Comparison of ENCODE assay signal across 8 mouse cellular contexts in the genomic region with DNA sequence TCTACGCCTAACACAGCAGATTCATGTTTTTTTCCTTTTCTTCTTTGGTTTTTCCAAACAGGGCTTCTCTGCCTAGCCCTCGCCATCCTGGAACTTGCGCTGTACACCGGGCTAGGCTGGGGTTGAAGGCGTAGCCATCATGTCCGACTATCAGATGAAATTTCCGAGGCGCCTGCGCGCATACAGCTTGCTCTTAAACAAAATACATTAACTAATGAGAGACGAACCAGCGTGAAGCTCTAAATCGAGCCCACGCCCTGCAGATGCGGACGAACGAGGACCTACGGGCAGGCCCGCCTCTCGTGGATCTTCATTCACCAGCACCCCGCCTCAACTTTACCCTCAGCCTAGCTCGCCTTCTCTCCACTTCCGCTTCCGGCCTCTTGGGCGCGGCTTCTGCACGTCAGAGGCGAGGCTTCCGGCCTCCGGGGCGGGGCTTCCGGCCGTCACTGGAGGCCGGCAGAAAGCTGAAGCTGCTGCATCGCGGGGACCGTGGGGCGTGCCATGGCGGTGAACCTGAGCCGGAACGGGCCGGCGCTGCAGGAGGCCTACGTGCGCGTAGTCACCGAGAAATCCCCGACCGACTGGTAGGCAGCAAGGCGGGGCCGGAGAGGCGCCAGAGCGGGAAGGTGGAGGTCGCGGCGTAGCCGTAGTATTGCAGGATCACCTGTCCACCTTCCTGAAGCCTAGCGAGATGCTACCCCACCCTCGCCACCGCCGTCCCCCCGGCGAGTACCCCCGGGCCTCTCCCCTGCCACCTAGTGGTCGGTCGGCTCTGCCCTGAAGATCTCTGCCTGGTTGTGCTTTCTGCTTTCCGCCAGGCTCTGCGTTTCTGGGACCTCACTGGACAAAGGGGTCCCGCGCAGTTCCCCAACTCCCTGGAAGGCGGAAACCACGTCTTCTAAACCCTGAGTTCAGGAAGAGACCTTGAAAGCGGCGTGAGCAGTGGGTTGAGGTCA. TPM values are rescaled to one million over a fixed set of nuclear protein-coding genes. Genes with fewer than 3 reads are reported as not detected.
DNase-seq lines count a peak whose midpoint lies in the region; ATAC-seq and TF ChIP-seq lines count a peak whose summit lies in the region.

A gene (plus strand): TSS at position 433 of the 959 bp plus-strand sequence.

- no peaks in the 10 kb centered on the region for H3K9me3 ChIP-seq in hindbrain, embryonic 13.5 days

- in situ Hi-C loops in Patski (cut with MboI; ENCODE audit: low pct_unique_long_range_greater_than_20kb), result loop anchor here (5.0 to 10.0 kb wide), 2 partner anchors 104 to 304 kb away; no protein-coding TSS in a partner anchor

- peak within 1 kb of the TSS; percentile 73 for H3K4me3 ChIP-seq in hindbrain, embryonic 13.5 days

- no peaks in the 10 kb centered on the region for H3K27me3 ChIP-seq in Patski
- H3K27me3 ChIP-seq in hindbrain, embryonic 13.5 days, result no peaks in the 10 kb centered on the region

- peak; percentile 55 for DNase-seq in Patski (ENCODE audit: low read depth, low spot score)
- DNase-seq in cerebellum, postnatal 14 days, result peak; percentile 94 to 96
- DNase-seq in frontal cortex, postnatal 14 days (ENCODE audit: low spot score in 2 of 2), result peak; percentile 88 to 92
- peak; percentile 84 to 87 for DNase-seq in layer of hippocampus, postnatal 25 days (ENCODE audit: extremely low spot score in 1 of 2, low spot score in 1 of 2)
- peak; percentile 97 for DNase-seq in lung, postnatal 25 days (ENCODE audit: low spot score)
- peak; percentile 95 for DNase-seq in retina, embryonic 14.5 days (ENCODE audit: low spot score)
- peak; percentile 97 for DNase-seq in thymus, postnatal 4 days

- ATAC-seq in Patski, result peak; percentile 90
- ATAC-seq in hindbrain, embryonic 13.5 days (ENCODE audit: low FRiP score), result peak; percentile 95

- peaks cover 22% of the 10 kb centered on the region for H3K36me3 ChIP-seq in hindbrain, embryonic 13.5 days

- H3K4me1 ChIP-seq in hindbrain, embryonic 13.5 days (replicated peaks), result peaks cover 33% of the 10 kb centered on the region

- H3K4me2 ChIP-seq in hindbrain, embryonic 13.5 days, result peak within 1 kb of the TSS; percentile 89

- H3K27ac ChIP-seq in hindbrain, embryonic 13.5 days, result peak within 1 kb of the TSS; percentile 94

- WGBS in hindbrain, embryonic 13.5 days, result under 1% methylated on average over 66 of the region's 74 CpGs

- POLR2A ChIA-PET in Patski (lab: Charles Lee), result interaction anchor here (1.3 kb wide), 1 partner anchor 9 kb away, joined by 3 read pairs; no protein-coding TSS in a partner anchor

- CTCF ChIA-PET in Patski (lab: Charles Lee), result interaction anchor here (1.0 to 2.5 kb wide), 10 partner anchors 40 to 121 kb away, joined by 3 to 7 read pairs (median 4); a partner anchor contains a TSS

- peak within 1 kb of the TSS; percentile 85 for H3K9ac ChIP-seq in hindbrain, embryonic 13.5 days

- TF ChIP-seq CTCF in Patski (IDR thresholded peaks at IDR 0.05), result peak; percentile 95

RNA-seq across cellular contexts. Expression of the gene that starts here (rescaled TPM):
- 120 TPM for polyA plus RNA-seq in Patski (2021)
- 142 and 149 TPM in 2 replicates for polyA plus RNA-seq in hindbrain, embryonic 13.5 days (2015; fragmentation: Nextera tagmentation; extraction: Ambion mirVana)
- 10 to 100 TPM; 82.2 to 82.7 TPM for total RNA-seq in layer of hippocampus, postnatal 25 days (2021)

Comparison
In these comparisons a context has a peak if more than half of its experiments do, and no peak if none do; other contexts are left out.
1. Peak in every context shown above with its lines: DNase-seq, ATAC-seq, H3K4me3 ChIP-seq and H3K27ac ChIP-seq.